Comparison of ENCODE assay signal across 19 mouse cellular contexts in genomic region chr13:93241180-93241579, GRCm38 (mm10). TPM values are rescaled to one million over a fixed set of nuclear protein-coding genes. Genes with fewer than 3 reads are reported as not detected.
A peak's percentile ranks its signal among the peaks of the same experiment; 100 is the strongest.
DNase-seq lines count a peak whose midpoint lies in the region; ATAC-seq and TF ChIP-seq lines count a peak whose summit lies in the region.
"Had no signal": no experiment of that assay in that cellular context is flagged by ENCODE, and none has a peak within 500 bp of the region (broad histone marks: within the 10 kb centered on the region; RNA-seq: fewer than 3 reads in every experiment).

No protein-coding gene starts in this region.

- H3K4me3 ChIP-seq in forebrain, embryonic 15.5 days: no peak overlapping the region
- H3K4me3 ChIP-seq in forebrain, embryonic 10.5 days: no peak overlapping the region
- H3K4me3 ChIP-seq in gastrocnemius, adult 2 months: no peak overlapping the region
- no peak overlapping the region for H3K4me3 ChIP-seq in hindbrain, embryonic 16.5 days (ENCODE audit: low read length)
- no peak overlapping the region for H3K4me3 ChIP-seq in hindbrain, embryonic 12.5 days
- H3K4me3 ChIP-seq: embryonic facial prominence, embryonic 12.5 days had no signal

- DNase-seq in forebrain, embryonic 10.5 days (ENCODE audit: extremely low spot score, low spot score): no peak
- no peak for DNase-seq in gastrocnemius, adult 2 months
- DNase-seq in gastrocnemius, postnatal 14 days: no peak
- peak; percentile 53 for DNase-seq in brain, adult 2 months (ENCODE audit: low read depth, low spot score)
- no peak for DNase-seq in lung, postnatal 10 days
- DNase-seq: adrenal gland, postnatal 10 days; cerebellum, adult 2 months; cerebellum, postnatal 14 days; embryo, embryonic 11 days; gastrocnemius, postnatal 25 days; heart, postnatal 10 days; heart, postnatal 4 days; kidney, adult 8-10 months had no signal

- intact Hi-C loops in gastrocnemius, adult 2 months (cut with DNase I): loop anchor here (5.0 to 10.0 kb wide), 2 partner anchors 49 to 156 kb away; partner anchors contain the start of gene Tent2
- intact Hi-C loops in gastrocnemius, postnatal 14 days (cut with DNase I; ENCODE audit: low total_unique reads): loop anchor here (5.0 kb wide), 1 partner anchor 254 kb away; no protein-coding TSS in a partner anchor

- TF ChIP-seq CTCF in gastrocnemius, adult 2 months (IDR thresholded peaks at IDR 0.05): no peak

- no peak overlapping the region for H3K9ac ChIP-seq in forebrain, embryonic 15.5 days (replicated peaks)
- no peak overlapping the region for H3K9ac ChIP-seq in hindbrain, embryonic 16.5 days (ENCODE audit: low read depth, low read length)
- H3K9ac ChIP-seq in hindbrain, embryonic 12.5 days: no peak overlapping the region
- H3K9ac ChIP-seq: embryonic facial prominence, embryonic 12.5 days had no signal

- H3K27ac ChIP-seq in forebrain, embryonic 15.5 days (replicated peaks): no peak overlapping the region
- no peak overlapping the region for H3K27ac ChIP-seq in forebrain, embryonic 10.5 days
- peak overlapping the region; percentile 20; the same call in 1 of the 2 replicates for H3K27ac ChIP-seq in gastrocnemius, adult 2 months
- no peak overlapping the region for H3K27ac ChIP-seq in hindbrain, embryonic 16.5 days (ENCODE audit: low read depth, low read length)
- H3K27ac ChIP-seq in hindbrain, embryonic 12.5 days: no peak overlapping the region
- H3K27ac ChIP-seq: embryonic facial prominence, embryonic 12.5 days had no signal

- H3K4me1 ChIP-seq in forebrain, embryonic 15.5 days: no peaks in the 10 kb centered on the region
- peaks cover 17% of the 10 kb centered on the region; the same call in 1 of the 2 replicates for H3K4me1 ChIP-seq in forebrain, embryonic 10.5 days
- no peaks in the 10 kb centered on the region for H3K4me1 ChIP-seq in hindbrain, embryonic 16.5 days (ENCODE audit: control insufficient read depth, insufficient read depth, low read depth, low read length)
- 0 out of 2 replicates have a peak, but pooled peaks cover 3% of the 10 kb centered on the region for H3K4me1 ChIP-seq in hindbrain, embryonic 12.5 days
- H3K4me1 ChIP-seq: embryonic facial prominence, embryonic 12.5 days had no signal

- WGBS in forebrain, embryonic 15.5 days: 12% methylated on average over 3 of the region's 3 CpGs
- 34% methylated on average over 3 of the region's 3 CpGs for WGBS in forebrain, embryonic 10.5 days
- WGBS in hindbrain, embryonic 16.5 days: 35% methylated on average over 3 of the region's 3 CpGs
- 50% methylated on average over 3 of the region's 3 CpGs for WGBS in hindbrain, embryonic 12.5 days

- ATAC-seq in forebrain, embryonic 15.5 days (replicated peaks): 0 out of 2 replicates have a peak, but pooled peaks have one; percentile 11
- peak; percentile 45; the same call in 1 of the 2 replicates for ATAC-seq in hindbrain, embryonic 16.5 days
- no peak for ATAC-seq in hindbrain, embryonic 12.5 days (ENCODE audit: low FRiP score)
- ATAC-seq: inflammation-experienced regulatory T-cells, adult 6 months; intestine, postnatal 0 days had no signal

- H3K27me3 ChIP-seq in forebrain, embryonic 15.5 days: no peaks in the 10 kb centered on the region
- no peaks in the 10 kb centered on the region for H3K27me3 ChIP-seq in forebrain, embryonic 10.5 days (ENCODE audit: poor library complexity, severe bottlenecking)
- no peaks in the 10 kb centered on the region for H3K27me3 ChIP-seq in hindbrain, embryonic 16.5 days (replicated peaks; ENCODE audit: control insufficient read depth, insufficient read depth, low read length)
- no peaks in the 10 kb centered on the region for H3K27me3 ChIP-seq in hindbrain, embryonic 12.5 days
- H3K27me3 ChIP-seq: embryonic facial prominence, embryonic 12.5 days had no signal

- H3K9me3 ChIP-seq in forebrain, embryonic 15.5 days: no peaks in the 10 kb centered on the region
- H3K9me3 ChIP-seq in forebrain, embryonic 10.5 days: no peaks in the 10 kb centered on the region
- H3K9me3 ChIP-seq in hindbrain, embryonic 16.5 days (ENCODE audit: control insufficient read depth, low read length): no peaks in the 10 kb centered on the region
- no peaks in the 10 kb centered on the region for H3K9me3 ChIP-seq in hindbrain, embryonic 12.5 days (replicated peaks)
- H3K9me3 ChIP-seq: embryonic facial prominence, embryonic 12.5 days had no signal

- H3K36me3 ChIP-seq in forebrain, embryonic 15.5 days: no peaks in the 10 kb centered on the region
- no peaks in the 10 kb centered on the region for H3K36me3 ChIP-seq in forebrain, embryonic 10.5 days (replicated peaks)
- no peaks in the 10 kb centered on the region for H3K36me3 ChIP-seq in hindbrain, embryonic 16.5 days (ENCODE audit: control insufficient read depth, insufficient read depth, low read length)
- H3K36me3 ChIP-seq in hindbrain, embryonic 12.5 days: no peaks in the 10 kb centered on the region
- H3K36me3 ChIP-seq: embryonic facial prominence, embryonic 12.5 days had no signal

- H3K4me2 ChIP-seq in forebrain, embryonic 15.5 days (replicated peaks): no peak overlapping the region
- H3K4me2 ChIP-seq in hindbrain, embryonic 16.5 days (ENCODE audit: low read length): 0 out of 2 replicates have a peak overlapping the region, but pooled peaks have one; percentile 1
- H3K4me2 ChIP-seq in hindbrain, embryonic 12.5 days (replicated peaks): no peak overlapping the region
- H3K4me2 ChIP-seq: embryonic facial prominence, embryonic 12.5 days had no signal

RNA-seq across cellular contexts. Expression of gene Tent2, which starts 49.0 kb away (rescaled TPM):
- polyA plus RNA-seq in forebrain, embryonic 15.5 days (2015; fragmentation: Nextera tagmentation; extraction: Ambion mirVana): 45.3 and 45.9 TPM in 2 replicates
- 58.9 and 59.7 TPM in 2 replicates for polyA plus RNA-seq in forebrain, embryonic 10.5 days (2016; fragmentation: Nextera tagmentation; extraction: Ambion mirVana)
- total RNA-seq in gastrocnemius, adult 2 months (2021): 10 to 100 TPM; 10.2 to 12.4 TPM
- total RNA-seq in gastrocnemius, postnatal 14 days (2021): 10 to 100 TPM; 11.9 to 13.9 TPM
- polyA plus RNA-seq in hindbrain, embryonic 16.5 days (2015; fragmentation: Nextera tagmentation; extraction: Ambion mirVana): 30.6 and 35.5 TPM in 2 replicates
- polyA plus RNA-seq in hindbrain, embryonic 12.5 days (2016; fragmentation: Nextera tagmentation; extraction: Ambion mirVana): 55.7 and 64.0 TPM in 2 replicates

RNA-seq across cellular contexts. Expression of gene Homer1, which starts 58.3 kb away (rescaled TPM):
- 15.6 and 17.4 TPM in 2 replicates for polyA plus RNA-seq in forebrain, embryonic 15.5 days (2015; fragmentation: Nextera tagmentation; extraction: Ambion mirVana)
- 7.9 TPM in 2 replicates for polyA plus RNA-seq in forebrain, embryonic 10.5 days (2016; fragmentation: Nextera tagmentation; extraction: Ambion mirVana)
- total RNA-seq in gastrocnemius, adult 2 months (2021): 100 to 1,000 TPM in 1 of 2 experiments, 10 to 100 TPM in 1; 97.0 to 104 TPM
- total RNA-seq in gastrocnemius, postnatal 14 days (2021): 10 to 100 TPM; 63.0 to 65.1 TPM
- polyA plus RNA-seq in hindbrain, embryonic 16.5 days (2015; fragmentation: Nextera tagmentation; extraction: Ambion mirVana): 9.4 and 9.6 TPM in 2 replicates
- 19.5 and 22.5 TPM in 2 replicates for polyA plus RNA-seq in hindbrain, embryonic 12.5 days (2016; fragmentation: Nextera tagmentation; extraction: Ambion mirVana)
